Mouse (Mus musculus): ENCODE data around the gene Tctn3. TPM values are rescaled to one million over a fixed set of nuclear protein-coding genes. Genes with fewer than 3 reads are reported as not detected.

Gene Tctn3
- 14.7 TPM for polyA plus RNA-seq (2017; shearing (Covaris generic))

GRCm38 (mm10) chr19:40611830-40612506, at the start of gene Tctn3, which contains the start of gene Entpd1:
Gene Tctn3 (minus strand): TSS chr19:40612233.
Gene Entpd1 (plus strand): TSS chr19:40612366.

GRCm38 (mm10) chr19:40588293-40588654, 23.8 kb downstream of the Tctn3 start, which contains the start of gene Aldh18a1:
Gene Aldh18a1 (minus strand): TSS chr19:40588463.

Other genes with a start within 250 kb of the Tctn3 start
- gene Sorbs1, start 98.5 kb downstream of the Tctn3 start, polyA plus RNA-seq (2017; shearing (Covaris generic)) = 30.9 TPM
- 93.2 TPM for gene Aldh18a1, start 23.8 kb downstream of the Tctn3 start, polyA plus RNA-seq (2017; shearing (Covaris generic))
- 62.9 TPM for gene Entpd1, start 133 bp upstream of the Tctn3 start, polyA plus RNA-seq (2017; shearing (Covaris generic))
- gene Cc2d2b, start 136.5 kb upstream of the Tctn3 start, polyA plus RNA-seq (2017; shearing (Covaris generic)) = 0.59 TPM
- 2.0 TPM for gene Ccnj, start 219.0 kb upstream of the Tctn3 start, polyA plus RNA-seq (2017; shearing (Covaris generic))